Mouse (Mus musculus) adrenal gland, adult (tissue): ENCODE measurements around the gene Naa16.

Experiments
- DNase-seq, 2 experiments: peaks; one replicate each; pipeline ENCODE4 v3.0.0; 2022 to 2023; ENCODE audit warnings: low spot score in 1 of 2; ENCODE audit not compliant: inconsistent age in 2 of 2

The Naa16 gene

GRCm38 (mm10) chr14:79277922-79278321 is 112.7 kb downstream of the Naa16 start:
- peak; percentile 60 to 79 for DNase-seq

GRCm38 (mm10) chr14:79275870-79276395 is 114.6 kb downstream of the Naa16 start:
- DNase-seq = peak in 1 of 2 experiments; percentile 62

GRCm38 (mm10) chr14:79275441-79275840 is 115.1 kb downstream of the Naa16 start:
- DNase-seq = no peak
